Mouse (Mus musculus) megakaryocyte, embryonic 14.5 days (primary cell): ENCODE measurements around the gene Aunip. TPM values are rescaled to one million over a fixed set of nuclear protein-coding genes. Genes with fewer than 3 reads are reported as not detected.

Experiments
- H3K27me3 ChIP-seq: replicated peaks from 2 replicates; pipeline ENCODE3; 2012; ENCODE audit warnings: inconsistent platforms
- H3K36me3 ChIP-seq: replicated peaks from 2 replicates; pipeline ENCODE3; 2012; ENCODE audit warnings: low read length, inconsistent platforms, mixed read lengths
- H3K4me1 ChIP-seq: 2 replicates; pipeline ENCODE4 v1.6.1; 2012; ENCODE audit warnings: inconsistent platforms
- H3K4me3 ChIP-seq: replicated peaks from 2 replicates; pipeline ENCODE3; 2012; ENCODE audit warnings: moderate library complexity, mild to moderate bottlenecking, inconsistent platforms
- H3K9me3 ChIP-seq: 2 replicates; pipeline ENCODE4 v1.6.1; 2012; ENCODE audit warnings: inconsistent platforms
- FLI1 ChIP-seq: IDR thresholded peaks from 2 replicates; pipeline ENCODE4 v1.6.1; 2012; ENCODE audit warnings: low read length, inconsistent platforms, mixed read lengths
- GATA1 ChIP-seq: IDR thresholded peaks from 3 replicates; pipeline ENCODE4 v1.6.1; 2012; ENCODE audit warnings: mixed read lengths, low read length, inconsistent platforms, borderline replicate concordance
- polyA plus RNA-seq: library from polyadenylated mRNA; stranded (reverse); fragments of >175 nt; gene quantifications from 2 replicates; pipeline ENCODE4 v1.2.3, GENCODE M21; 2012; ENCODE audit warnings: low replicate concordance; ENCODE audit not compliant: insufficient read depth

Gene Aunip
- polyA plus RNA-seq, 1 experiment: 0.54 TPM

GRCm38 (mm10) chr4:134471469-134471868, 39.3 kb upstream of the Aunip start:
- Histone ChIP-seq H3K4me1 (peaks cover 16% of the 10 kb centered on the region), H3K4me3 (no peak overlapping the region), H3K9me3 (no peaks in the 10 kb centered on the region), H3K36me3 (peaks cover 43% of the 10 kb centered on the region), H3K27me3 (no peaks in the 10 kb centered on the region)
- TF ChIP-seq GATA1 (no peak), FLI1 (no peak)

- Histone ChIP-seq H3K4me3 (no peak overlapping the region), H3K27me3 (no peaks in the 10 kb centered on the region), H3K36me3 (peaks cover 45% of the 10 kb centered on the region), H3K9me3 (no peaks in the 10 kb centered on the region), H3K4me1 (peaks cover 15% of the 10 kb centered on the region)
- no peak for TF ChIP-seq FLI1
- TF ChIP-seq GATA1: no peak
These were observed 37.0 kb upstream of the Aunip start for GRCm38 (mm10) chr4:134473764-134474163.

GRCm38 (mm10) chr4:134474240-134474639, 36.6 kb upstream of the Aunip start:
- H3K4me3 ChIP-seq: no peak overlapping the region
- TF ChIP-seq GATA1: no peak
- no peak for TF ChIP-seq FLI1
- H3K4me1 ChIP-seq: peaks cover 15% of the 10 kb centered on the region
- no peaks in the 10 kb centered on the region for H3K9me3 ChIP-seq
- peaks cover 45% of the 10 kb centered on the region for H3K36me3 ChIP-seq
- no peaks in the 10 kb centered on the region for H3K27me3 ChIP-seq

GRCm38 (mm10) chr4:134476899-134477298, 33.9 kb upstream of the Aunip start:
- H3K27me3 ChIP-seq: no peaks in the 10 kb centered on the region
- no peaks in the 10 kb centered on the region for H3K9me3 ChIP-seq
- TF ChIP-seq FLI1: no peak
- no peak for TF ChIP-seq GATA1
- H3K4me3 ChIP-seq: no peak overlapping the region
- H3K4me1 ChIP-seq: peaks cover 24% of the 10 kb centered on the region
- H3K36me3 ChIP-seq: peaks cover 34% of the 10 kb centered on the region

- no peaks in the 10 kb centered on the region for H3K9me3 ChIP-seq
These were observed 32.8 kb upstream of the Aunip start for GRCm38 (mm10) chr4:134478031-134478430.

GRCm38 (mm10) chr4:134479839-134480238, 31.0 kb upstream of the Aunip start:
- H3K4me1 ChIP-seq: peaks cover 49% of the 10 kb centered on the region
- no peaks in the 10 kb centered on the region for H3K9me3 ChIP-seq
- no peak overlapping the region for H3K4me3 ChIP-seq
- peaks cover 9% of the 10 kb centered on the region for H3K36me3 ChIP-seq
- peaks cover 21% of the 10 kb centered on the region for H3K27me3 ChIP-seq
- no peak for TF ChIP-seq FLI1
- TF ChIP-seq GATA1: no peak

More at GRCm38 (mm10) chr4:134478031-134478430, 32.8 kb upstream of the Aunip start:
- peaks cover 32% of the 10 kb centered on the region for H3K4me1 ChIP-seq
- peak overlapping the region; percentile 56 for H3K4me3 ChIP-seq
- H3K36me3 ChIP-seq: peaks cover 23% of the 10 kb centered on the region
- peaks cover 6% of the 10 kb centered on the region for H3K27me3 ChIP-seq
- TF ChIP-seq FLI1 (no peak), GATA1 (no peak)

- no peak overlapping the region for H3K4me3 ChIP-seq
- H3K27me3 ChIP-seq: peaks cover 23% of the 10 kb centered on the region
- H3K9me3 ChIP-seq: no peaks in the 10 kb centered on the region
- no peak for TF ChIP-seq FLI1
- TF ChIP-seq GATA1: no peak
- peaks cover 57% of the 10 kb centered on the region for H3K4me1 ChIP-seq
- peaks cover 3% of the 10 kb centered on the region for H3K36me3 ChIP-seq
These were observed 29.9 kb upstream of the Aunip start for GRCm38 (mm10) chr4:134480864-134481263.

GRCm38 (mm10) chr4:134481270-134481669, 29.5 kb upstream of the Aunip start:
- H3K27me3 ChIP-seq: peaks cover 23% of the 10 kb centered on the region
- no peak overlapping the region for H3K4me3 ChIP-seq
- peaks cover 58% of the 10 kb centered on the region for H3K4me1 ChIP-seq
- TF ChIP-seq GATA1: no peak
- no peak for TF ChIP-seq FLI1
- no peaks in the 10 kb centered on the region for H3K9me3 ChIP-seq
- H3K36me3 ChIP-seq: peaks cover 3% of the 10 kb centered on the region

- peaks cover 27% of the 10 kb centered on the region for H3K27me3 ChIP-seq
- H3K4me1 ChIP-seq: peaks cover 58% of the 10 kb centered on the region
- no peak for TF ChIP-seq GATA1
- TF ChIP-seq FLI1: no peak
- H3K36me3 ChIP-seq: no peaks in the 10 kb centered on the region
- H3K4me3 ChIP-seq: peak overlapping the region; percentile 38
- no peaks in the 10 kb centered on the region for H3K9me3 ChIP-seq
These were observed 28.4 kb upstream of the Aunip start for GRCm38 (mm10) chr4:134482442-134482841.

GRCm38 (mm10) chr4:134483078-134483688, 27.6 kb upstream of the Aunip start:
- Histone ChIP-seq H3K27me3 (peaks cover 29% of the 10 kb centered on the region), H3K36me3 (no peaks in the 10 kb centered on the region), H3K9me3 (no peaks in the 10 kb centered on the region), H3K4me3 (no peak overlapping the region), H3K4me1 (peaks cover 50% of the 10 kb centered on the region)
- no peak for TF ChIP-seq FLI1
- TF ChIP-seq GATA1: no peak
